Mouse (Mus musculus) MEL (cell line): Measurements from ENCODE around the gene Thsd7b. TPM values are rescaled to one million over a fixed set of nuclear protein-coding genes. Genes with fewer than 3 reads are reported as not detected.
"Not testable (repeated sequence)": the region's sequence is repeated elsewhere in the genome, so short reads cannot be mapped to it uniquely, and the experiment has no call there.

ENCODE experiments used
- DNase-seq: peaks from one replicate; pipeline ENCODE4 v3.0.0; 2011; ENCODE audit warnings: low read depth, low spot score
- H3K27ac ChIP-seq: 2 replicates; pipeline ENCODE4 v1.5.1; 2012; ENCODE audit warnings: low read depth, mild to moderate bottlenecking, control low read depth, low read length, moderate library complexity; ENCODE audit not compliant: control insufficient read depth
- H3K27me3 ChIP-seq, 2 experiments: fragments of 150-350 bp in 1 of 2; sonication (generic) in 1 of 2; 2 replicates each; pipeline ENCODE4 v1.6.1; 2012; ENCODE audit warnings: low read length in 2 of 2, mild to moderate bottlenecking in 2 of 2, improper control_type of control experiment in 1 of 2, moderate library complexity in 1 of 2; ENCODE audit not compliant: insufficient read depth in 2 of 2, control insufficient read depth in 1 of 2
- H3K36me3 ChIP-seq, 2 experiments: 2 replicates each; pipeline ENCODE4 v1.6.1; 2012 to 2014; ENCODE audit warnings: low read length in 2 of 2, improper control_type of control experiment in 1 of 2, inconsistent platforms in 1 of 2, mild to moderate bottlenecking in 1 of 2; ENCODE audit not compliant: insufficient read depth in 2 of 2, control insufficient read depth in 1 of 2
- H3K4me1 ChIP-seq, 2 experiments: fragments of 150-350 bp in 1 of 2; sonication (generic) in 1 of 2; 2 replicates each; pipeline ENCODE4 v1.6.1; 2012; ENCODE audit warnings: low read length in 2 of 2, improper control_type of control experiment in 1 of 2, mild to moderate bottlenecking in 1 of 2; ENCODE audit not compliant: insufficient read depth in 2 of 2, control insufficient read depth in 1 of 2
- H3K4me3 ChIP-seq, 2 experiments: fragments of 150-350 bp in 1 of 2; sonication (generic) in 1 of 2; 2 replicates each; pipeline ENCODE4 v1.5.1; 2012; ENCODE audit warnings: low read depth in 2 of 2, low read length in 2 of 2, mild to moderate bottlenecking in 2 of 2, moderate library complexity in 2 of 2, control low read depth in 1 of 2, improper control_type of control experiment in 1 of 2; ENCODE audit not compliant: control insufficient read depth in 1 of 2, insufficient read depth in 1 of 2
- H3K79me2 ChIP-seq: 2 replicates; pipeline ENCODE4 v1.6.1; 2012; ENCODE audit warnings: mild to moderate bottlenecking, low read length, moderate library complexity; ENCODE audit not compliant: control insufficient read depth, poor library complexity, insufficient read depth
- H3K9ac ChIP-seq: 2 replicates; pipeline ENCODE4 v1.6.1; 2012; ENCODE audit warnings: low read depth, mild to moderate bottlenecking, control low read depth, low read length, moderate library complexity; ENCODE audit not compliant: control insufficient read depth, poor library complexity, severe bottlenecking
- H3K9me3 ChIP-seq: fragments of 150-350 bp; sonication (generic); replicated peaks from 2 replicates; pipeline ENCODE4 v1.6.1; 2012; ENCODE audit warnings: mild to moderate bottlenecking, low read length, improper control_type of control experiment, moderate library complexity; ENCODE audit not compliant: insufficient read depth
- BHLHE40 ChIP-seq: IDR thresholded peaks from 2 replicates; pipeline ENCODE4 v1.6.1; 2012; ENCODE audit warnings: low read depth, mild to moderate bottlenecking, inconsistent platforms, low read length, improper control_type of control experiment, borderline replicate concordance
- CHD1 ChIP-seq: IDR thresholded peaks from 2 replicates; pipeline ENCODE4 v1.6.1; 2012; ENCODE audit warnings: low read depth, mild to moderate bottlenecking, inconsistent platforms, low read length, improper control_type of control experiment
- ELF1 ChIP-seq: IDR thresholded peaks from 2 replicates; pipeline ENCODE4 v1.6.1; 2014; ENCODE audit warnings: low read depth, mild to moderate bottlenecking, inconsistent platforms, low read length, improper control_type of control experiment, moderate library complexity
- EP300 ChIP-seq, 2 experiments: IDR thresholded peaks; 2 replicates each; pipeline ENCODE4 v1.6.1; 2011; ENCODE audit warnings: improper control_type of control experiment in 2 of 2, low read length in 2 of 2, low read depth in 1 of 2, mild to moderate bottlenecking in 1 of 2
- ETS1 ChIP-seq: IDR thresholded peaks from 2 replicates; pipeline ENCODE4 v1.6.1; 2012; ENCODE audit warnings: low read depth, mild to moderate bottlenecking, inconsistent platforms, low read length, improper control_type of control experiment, moderate library complexity
- HCFC1 ChIP-seq: IDR thresholded peaks from 2 replicates; pipeline ENCODE4 v1.6.1; 2012; ENCODE audit warnings: low read depth, mild to moderate bottlenecking, inconsistent platforms, low read length, improper control_type of control experiment, moderate library complexity
- JUND ChIP-seq: IDR thresholded peaks from 2 replicates; pipeline ENCODE4 v1.6.1; 2011; ENCODE audit warnings: low read depth, mild to moderate bottlenecking, improper control_type of control experiment, low read length
- MAFK ChIP-seq: IDR thresholded peaks from 2 replicates; pipeline ENCODE4 v1.6.1; 2011; ENCODE audit warnings: low read depth, mild to moderate bottlenecking, low read length, improper control_type of control experiment, borderline replicate concordance
- MAX ChIP-seq: IDR thresholded peaks from 2 replicates; pipeline ENCODE4 v1.6.1; 2011; ENCODE audit warnings: low read length, improper control_type of control experiment
- MYC ChIP-seq: IDR thresholded peaks from 2 replicates; pipeline ENCODE4 v1.6.1; 2011; ENCODE audit warnings: low read depth, mild to moderate bottlenecking, low read length, improper control_type of control experiment, moderate library complexity
- NRF1 ChIP-seq: IDR thresholded peaks from 2 replicates; pipeline ENCODE4 v1.6.1; 2014; ENCODE audit warnings: low read depth, mild to moderate bottlenecking, inconsistent platforms, low read length, improper control_type of control experiment, moderate library complexity; ENCODE audit not compliant: poor library complexity, insufficient read depth, severe bottlenecking
- POLR2AphosphoS5 ChIP-seq: IDR thresholded peaks from 2 replicates; pipeline ENCODE4 v1.6.1; 2012; ENCODE audit warnings: low read depth, borderline replicate concordance, mild to moderate bottlenecking, inconsistent platforms, low read length, moderate library complexity, mixed read lengths
- SIN3A ChIP-seq: IDR thresholded peaks from 2 replicates; pipeline ENCODE4 v1.6.1; 2012; ENCODE audit warnings: low read length, improper control_type of control experiment, inconsistent platforms
- SMC3 ChIP-seq: IDR thresholded peaks from 2 replicates; pipeline ENCODE4 v1.6.1; 2011; ENCODE audit warnings: low read depth, low read length, improper control_type of control experiment
- TBP ChIP-seq: IDR thresholded peaks from 2 replicates; pipeline ENCODE4 v1.8.0; 2011; ENCODE audit warnings: low read depth, low read length, improper control_type of control experiment
- UBTF ChIP-seq: IDR thresholded peaks from 2 replicates; pipeline ENCODE4 v1.6.1; 2012; ENCODE audit warnings: low read depth, mild to moderate bottlenecking, inconsistent platforms, low read length, improper control_type of control experiment, moderate library complexity, borderline replicate concordance; ENCODE audit not compliant: insufficient read depth
- polyA plus RNA-seq, 2 experiments: library from polyadenylated mRNA; stranded (reverse) in 1 of 2; unstranded in 1 of 2; fragments of >175 nt in 1 of 2; fragments of >200 nt in 1 of 2; gene quantifications; 2 replicates each; pipeline versions ENCODE4 v1.2.1 to v1.2.4; 2012; ENCODE audit warnings: low replicate concordance in 2 of 2, low read depth in 1 of 2; ENCODE audit not compliant: insufficient read length in 2 of 2, insufficient read depth in 1 of 2, missing spikeins in 1 of 2
- total RNA-seq: library from RNA; depleted of rRNA; stranded (reverse); fragments of 300-350 nt; gene quantifications from 2 replicates; pipeline ENCODE4 v1.2.3, GENCODE M21; 2012

Gene Thsd7b
- total and polyA plus RNA-seq, 3 experiments: not detected

DNA sequence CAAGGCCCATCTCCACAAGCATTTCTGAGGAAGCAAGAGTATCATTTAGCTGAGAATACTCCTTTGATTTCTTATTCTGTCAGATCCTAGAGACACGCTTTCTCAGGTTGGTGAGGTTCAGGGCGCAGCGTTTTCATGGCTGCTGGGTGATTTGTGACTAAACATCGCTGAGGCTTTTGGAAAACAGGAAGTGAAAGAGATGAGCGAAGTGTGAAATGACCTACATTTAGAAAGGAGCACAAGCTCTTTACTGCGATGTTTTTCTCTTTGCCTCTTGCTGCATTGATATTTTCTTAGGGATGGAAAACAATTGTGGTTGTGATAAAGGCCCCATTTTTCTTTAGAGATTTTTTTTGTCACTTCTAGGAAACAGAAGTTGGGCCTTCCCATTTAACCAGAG lies 351.4 kb downstream of the Thsd7b start:
- Histone ChIP-seq H3K27me3 (no peaks in the 10 kb centered on the region), H3K27ac (no peak overlapping the region), H3K4me3 (no peak overlapping the region), H3K9me3 (no peaks in the 10 kb centered on the region), H3K79me2 (no peaks in the 10 kb centered on the region), H3K9ac (no peak overlapping the region), H3K36me3 (no peaks in the 10 kb centered on the region), H3K4me1 (no peaks in the 10 kb centered on the region)
- DNase-seq: no peak
- TF ChIP-seq SMC3: no peak

DNA sequence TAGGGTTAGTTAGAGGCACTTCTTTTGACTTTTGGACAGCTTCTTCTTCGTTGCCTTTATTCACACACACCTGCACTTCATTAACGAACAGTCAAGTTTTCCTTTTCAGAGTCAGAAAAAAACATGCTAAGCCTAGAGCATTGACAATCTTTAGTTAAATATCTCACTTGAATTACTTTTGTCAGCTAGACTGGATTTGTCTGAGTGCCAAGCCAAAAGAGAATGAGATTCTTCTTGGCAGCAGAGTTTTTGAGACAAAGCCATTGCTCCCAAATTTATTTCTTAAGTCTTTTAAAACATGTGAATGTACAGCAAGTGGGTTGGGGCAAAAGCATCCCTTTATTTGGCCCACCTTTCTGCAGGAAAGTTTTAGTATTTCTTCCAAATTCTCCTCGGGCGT lies 362.0 kb downstream of the Thsd7b start:
- H3K36me3 ChIP-seq: no peaks in the 10 kb centered on the region
- H3K9ac ChIP-seq: no peak overlapping the region
- no peaks in the 10 kb centered on the region for H3K79me2 ChIP-seq
- H3K9me3 ChIP-seq: no peaks in the 10 kb centered on the region
- no peak overlapping the region for H3K27ac ChIP-seq
- no peak for TF ChIP-seq SIN3A
- no peak for TF ChIP-seq ELF1
- DNase-seq: no peak
- H3K4me1 ChIP-seq: no peaks in the 10 kb centered on the region
- no peak overlapping the region for H3K4me3 ChIP-seq
- H3K27me3 ChIP-seq: no peaks in the 10 kb centered on the region

DNA sequence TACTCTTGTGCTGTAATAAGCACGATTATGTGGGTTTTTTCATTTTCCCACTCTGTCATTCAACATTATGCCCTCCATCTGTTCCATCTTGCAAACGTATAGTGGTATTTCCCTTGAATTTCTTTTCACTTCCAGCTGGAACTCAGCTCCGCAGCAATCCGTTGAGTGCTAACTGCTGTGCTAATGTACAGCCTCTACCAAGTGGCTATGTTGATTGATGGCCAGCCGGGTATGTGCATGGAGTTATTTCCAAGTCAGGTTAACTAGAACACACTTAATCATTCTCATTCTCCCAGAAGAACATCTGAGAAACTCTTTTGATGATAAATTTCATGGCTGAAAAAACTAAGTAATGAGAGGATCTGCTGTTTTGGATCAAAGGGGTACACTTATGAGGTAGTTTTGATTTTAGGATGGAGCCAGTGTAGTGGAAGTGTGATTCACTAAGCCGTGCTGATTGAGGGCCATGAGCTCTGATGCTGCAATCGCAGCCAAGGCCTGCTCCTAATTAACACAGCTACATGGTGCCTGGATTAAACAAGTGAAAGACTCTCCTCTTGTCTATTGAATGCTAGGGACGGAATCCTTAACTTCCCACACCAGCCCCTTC lies 371.3 kb downstream of the Thsd7b start:
- no peak overlapping the region for H3K27ac ChIP-seq
- no peak overlapping the region for H3K4me3 ChIP-seq
- H3K9me3 ChIP-seq: no peaks in the 10 kb centered on the region
- H3K36me3 ChIP-seq: no peaks in the 10 kb centered on the region
- no peaks in the 10 kb centered on the region for H3K27me3 ChIP-seq
- no peaks in the 10 kb centered on the region for H3K79me2 ChIP-seq
- H3K4me1 ChIP-seq: no peaks in the 10 kb centered on the region
- TF ChIP-seq MYC: no peak
- TF ChIP-seq SMC3: no peak
- no peak for TF ChIP-seq POLR2AphosphoS5
- TF ChIP-seq MAX: no peak
- no peak for TF ChIP-seq ETS1
- TF ChIP-seq CHD1: no peak
- no peak for TF ChIP-seq JUND
- TF ChIP-seq TBP: no peak
- TF ChIP-seq BHLHE40: no peak
- TF ChIP-seq NRF1: no peak
- TF ChIP-seq MAFK: no peak
- no peak for TF ChIP-seq EP300 (IDR thresholded peaks at IDR 0.05; ENCODE audit: low read depth in 1 of 2, low read length in 2 of 2)
- no peak for TF ChIP-seq UBTF
- TF ChIP-seq HCFC1: no peak
- TF ChIP-seq, all 39 proteins: peak for 0
- no peak for DNase-seq
- H3K9ac ChIP-seq: no peak overlapping the region

DNA sequence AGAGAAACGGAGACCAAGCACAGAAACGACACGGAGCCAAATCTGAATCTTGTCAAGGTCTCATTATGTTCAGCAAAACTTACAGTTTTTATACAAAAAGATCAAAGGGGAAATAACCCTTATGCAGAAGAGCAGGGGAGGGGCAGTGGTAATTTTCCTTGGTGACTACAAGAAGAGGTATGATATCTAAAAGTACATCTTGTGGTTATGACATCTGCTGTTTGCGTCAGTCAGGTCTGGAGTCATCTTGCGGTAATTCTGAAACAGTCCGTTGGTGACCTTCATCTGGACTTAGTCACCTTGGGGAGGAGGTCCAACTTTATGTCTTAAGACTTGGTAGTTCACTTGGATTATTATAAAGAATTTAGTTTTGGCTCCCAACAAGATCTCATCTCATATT lies 378.3 kb downstream of the Thsd7b start:
- not testable (repeated sequence) for H3K36me3 ChIP-seq, H3K4me1 ChIP-seq, H3K9ac ChIP-seq, DNase-seq, H3K9me3 ChIP-seq, H3K27me3 ChIP-seq, H3K27ac ChIP-seq, H3K4me3 ChIP-seq, H3K79me2 ChIP-seq
